Mouse (Mus musculus) embryonic stem cell, embryonic (primary cell): ENCODE data around the gene Mras.

Experiments
- CTCF ChIA-PET, 4 experiments: fragments of 300-600 bp in 2 of 4; fragments of 350-600 bp in 2 of 4; sonication (Branson Sonifier 250); formaldehyde crosslinking; loops; one replicate each; lab custom pipeline; 2022; ENCODE audit warnings: inconsistent platforms in 2 of 4; lab: Charles Lee
- POLR2A ChIA-PET, 4 experiments: fragments of 300-600 bp in 2 of 4; fragments of 350-600 bp in 2 of 4; sonication (Branson Sonifier 250); formaldehyde crosslinking; loops; one replicate each; lab custom pipeline; 2022; ENCODE audit warnings: antibody characterized with exemption in 4 of 4, inconsistent platforms in 1 of 4; lab: Charles Lee

Mras gene

DNA sequence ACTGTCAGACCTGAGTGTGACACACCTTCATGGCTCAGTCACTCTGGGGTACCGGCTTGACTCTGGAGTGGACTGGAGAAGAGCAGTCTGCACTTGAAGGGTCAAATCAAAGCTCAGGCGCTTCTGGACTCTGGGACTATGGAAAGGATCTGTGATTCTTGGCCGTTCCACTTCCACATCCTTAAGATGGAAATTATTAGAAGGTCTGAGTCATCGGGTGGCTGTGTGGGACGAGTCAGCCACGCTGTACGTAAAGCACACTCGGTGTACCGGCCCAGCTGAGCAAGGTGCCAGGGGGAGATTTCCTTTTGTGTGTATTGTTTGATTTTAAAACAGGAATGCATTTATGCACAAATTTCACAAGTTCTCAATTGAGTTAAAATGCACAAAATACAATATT lies 75.2 kb downstream of the Mras start:
- ChIA-PET POLR2A (interaction anchor here in 1 of 4 experiments (0.5 to 0.6 kb wide), 2 partner anchors 213 to 489 kb away, joined by 3 read pairs; no protein-coding TSS in a partner anchor), CTCF (interaction anchor here in 1 of 4 experiments (1.9 kb wide), 1 partner anchor 14 kb away, joined by 6 read pairs; no protein-coding TSS in a partner anchor)

DNA sequence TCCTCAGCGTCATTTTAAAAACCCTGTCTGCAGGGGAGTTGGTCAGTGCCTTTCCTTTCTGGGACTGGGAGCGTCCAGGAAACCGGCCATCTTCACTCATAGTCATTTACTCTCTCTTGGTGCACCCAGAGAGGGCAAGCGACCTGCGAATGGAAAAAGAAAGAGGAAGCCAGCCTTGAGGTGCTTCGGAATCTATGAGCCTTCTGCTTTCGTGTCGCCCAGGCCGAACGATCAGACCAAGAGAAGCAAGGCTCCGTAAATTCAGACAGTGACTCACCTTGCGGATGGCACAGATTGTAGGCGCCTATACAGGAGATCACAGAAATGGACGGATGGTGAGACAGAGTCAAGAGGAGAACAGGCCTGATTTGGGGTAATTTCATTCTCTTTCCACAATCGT lies 78.2 kb downstream of the Mras start:
- ChIA-PET POLR2A (interaction anchor here in 2 of 4 experiments (0.6 to 2.4 kb wide), 15 partner anchors 11 to 379 kb away, joined by 3 to 11 read pairs (median 4); partner anchors contain the start of genes Cep70 (in 2 of the 2), Armc8 (in 1 of the 2) and Nme9 (in 1 of the 2)), CTCF (interaction anchor here in 2 of 4 experiments (1.2 to 2.0 kb wide), 3 partner anchors 18 to 373 kb away, joined by 3 to 8 read pairs (median 5); partner anchors contain the start of gene Faim (in 1 of the 2))

DNA sequence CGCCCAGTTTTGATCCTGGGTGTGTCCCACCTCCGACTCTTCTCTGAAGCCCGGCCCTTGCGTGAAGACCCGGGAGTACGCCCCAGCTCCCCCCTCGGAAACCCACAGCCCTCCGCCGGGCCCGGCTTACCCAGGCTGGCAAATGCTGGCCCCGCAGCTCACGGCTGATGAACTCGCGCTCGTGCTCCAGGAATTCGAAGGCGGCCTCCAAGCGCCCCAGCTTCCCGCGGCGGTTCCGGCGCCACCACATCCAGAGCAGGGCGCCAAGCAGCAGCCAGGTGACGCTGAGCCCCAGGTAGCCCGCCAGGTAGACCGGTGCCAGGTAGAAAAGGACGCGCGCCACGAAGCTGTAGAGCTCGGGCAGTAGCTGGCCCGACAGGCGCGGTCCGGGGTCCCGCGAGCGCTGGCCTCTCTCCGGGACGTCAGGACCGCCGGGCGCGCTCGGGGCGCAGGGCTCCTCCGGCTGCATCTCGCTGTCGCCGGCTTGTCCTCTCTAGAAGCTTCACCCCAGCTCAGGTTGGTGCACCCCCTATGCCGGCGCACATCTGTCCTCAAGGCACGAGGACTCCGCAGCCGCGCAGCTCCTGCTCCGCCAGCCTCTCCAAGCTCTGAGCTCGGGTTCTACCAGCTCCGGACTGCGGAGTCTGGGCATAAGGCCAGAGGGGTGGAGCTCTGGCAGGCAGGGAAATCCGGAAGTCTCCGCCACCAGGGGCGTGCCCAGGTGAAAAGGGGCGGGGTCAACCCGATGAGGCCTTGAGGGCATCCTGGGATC lies 79.1 kb downstream of the Mras start, which contains the start of gene Esyt3:
Gene Esyt3 (minus strand): TSS at position 637 of the 772 bp plus-strand sequence.
- POLR2A ChIA-PET = interaction anchor here (0.6 to 3.3 kb wide), 37 partner anchors 9 to 379 kb away, joined by 3 to 11 read pairs (median 3); partner anchors contain the start of genes Cep70 (in 2 of the 4), Armc8 (in 1 of the 4), Faim (in 1 of the 4) and Nme9 (in 1 of the 4)
- CTCF ChIA-PET = interaction anchor here in 3 of 4 experiments (0.6 to 2.0 kb wide), 13 partner anchors 10 to 434 kb away, joined by 3 to 8 read pairs (median 3); partner anchors contain the start of genes Cep70 (in 1 of the 3), Faim (in 1 of the 3) and Nme9 (in 1 of the 3)

DNA sequence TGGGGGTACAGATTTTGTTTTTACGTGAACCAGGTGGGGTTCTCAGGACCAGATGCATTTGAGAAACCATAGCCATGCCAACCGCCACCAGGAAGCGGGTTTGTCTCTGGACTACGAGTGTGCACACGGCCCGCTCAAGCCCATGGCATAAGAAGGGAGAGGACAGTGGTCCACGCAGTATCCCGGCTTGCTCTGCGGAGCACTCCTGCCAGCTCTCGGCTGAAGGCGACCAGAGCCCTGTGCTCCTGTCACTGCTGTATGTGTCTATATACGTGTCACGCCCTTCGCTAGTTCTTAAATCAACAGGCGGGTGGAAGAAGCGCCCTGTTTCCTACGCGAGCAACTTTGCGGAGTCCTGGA lies 79.6 kb downstream of the Mras start:
- ChIA-PET CTCF (interaction anchor here in 2 of 4 experiments (0.6 to 2.0 kb wide), 7 partner anchors 10 to 433 kb away, joined by 3 to 8 read pairs (median 3); partner anchors contain the start of gene Nme9 (in 1 of the 2)), POLR2A (interaction anchor here (0.6 to 3.3 kb wide), 27 partner anchors 9 to 378 kb away, joined by 3 to 11 read pairs (median 3); partner anchors contain the start of genes Cep70 (in 2 of the 4), Faim (in 1 of the 4) and Nme9 (in 1 of the 4))

DNA sequence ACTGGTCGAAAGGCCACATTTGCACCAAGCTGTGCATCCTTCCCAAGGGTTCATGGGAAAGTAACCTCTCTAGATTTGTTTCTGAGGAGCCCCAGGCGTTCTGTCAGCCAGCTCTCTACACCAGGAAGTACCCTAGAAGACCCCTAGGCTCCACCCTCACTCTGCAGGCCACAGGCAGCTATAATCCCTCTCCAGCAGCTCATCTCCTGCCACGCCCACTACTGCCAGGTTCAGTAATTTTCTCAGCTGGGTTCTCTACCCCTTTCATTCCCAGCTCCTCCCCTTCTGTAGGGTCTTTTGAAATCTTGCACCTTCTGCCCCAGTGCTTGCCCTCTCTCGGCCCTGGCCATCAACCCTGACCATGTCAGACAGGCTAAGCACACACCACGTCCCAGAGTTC lies 81.2 kb downstream of the Mras start:
- POLR2A ChIA-PET = interaction anchor here in 3 of 4 experiments (0.5 to 3.3 kb wide), 4 partner anchors 11 to 215 kb away, joined by 3 to 11 read pairs (median 4); partner anchors contain the start of gene Pik3cb (in 1 of the 3)

GRCm38 (mm10) chr9:99354796-99355195 lies 82.4 kb downstream of the Mras start:
- ChIA-PET CTCF (no interaction called here), POLR2A (interaction anchor here in 1 of 4 experiments (1.3 kb wide), 1 partner anchor 9 kb away, joined by 3 read pairs; no protein-coding TSS in a partner anchor)

More for the DNA sequence above, 81.2 kb downstream of the Mras start:
- CTCF ChIA-PET = interaction anchor here in 3 of 4 experiments (0.5 to 1.2 kb wide), 5 partner anchors 11 to 95 kb away, joined by 3 to 4 read pairs (median 3); partner anchors contain the start of gene Nme9 (in 1 of the 3)

- CTCF ChIA-PET = interaction anchor here in 1 of 4 experiments (1.4 kb wide), 1 partner anchor 97 kb away, joined by 3 read pairs; no protein-coding TSS in a partner anchor
Observed at GRCm38 (mm10) chr9:99353390-99353789, 83.8 kb downstream of the Mras start.

GRCm38 (mm10) chr9:99352964-99353363 lies 84.2 kb downstream of the Mras start:
- CTCF ChIA-PET = interaction anchor here in 2 of 4 experiments (0.6 to 1.4 kb wide), 3 partner anchors 97 to 392 kb away, joined by 3 to 5 read pairs (median 3); no protein-coding TSS in a partner anchor
- POLR2A ChIA-PET = interaction anchor here in 2 of 4 experiments (0.6 to 1.2 kb wide), 3 partner anchors 10 to 16 kb away, joined by 3 to 4 read pairs (median 3); no protein-coding TSS in a partner anchor

More at GRCm38 (mm10) chr9:99353390-99353789, 83.8 kb downstream of the Mras start:
- POLR2A ChIA-PET = interaction anchor here in 2 of 4 experiments (0.6 to 1.1 kb wide), 2 partner anchors 10 to 17 kb away, joined by 3 to 4 read pairs; no protein-coding TSS in a partner anchor

GRCm38 (mm10) chr9:99345351-99345792 lies 91.8 kb downstream of the Mras start:
- ChIA-PET POLR2A (interaction anchor here in 3 of 4 experiments (0.6 to 2.0 kb wide), 8 partner anchors 10 to 197 kb away, joined by 3 to 6 read pairs (median 4); partner anchors contain the start of genes Esyt3 (in 2 of the 3) and Cep70 (in 1 of the 3)), CTCF (interaction anchor here in 2 of 4 experiments (0.5 to 1.5 kb wide), 3 partner anchors 11 to 280 kb away, joined by 3 to 4 read pairs (median 3); no protein-coding TSS in a partner anchor)

DNA sequence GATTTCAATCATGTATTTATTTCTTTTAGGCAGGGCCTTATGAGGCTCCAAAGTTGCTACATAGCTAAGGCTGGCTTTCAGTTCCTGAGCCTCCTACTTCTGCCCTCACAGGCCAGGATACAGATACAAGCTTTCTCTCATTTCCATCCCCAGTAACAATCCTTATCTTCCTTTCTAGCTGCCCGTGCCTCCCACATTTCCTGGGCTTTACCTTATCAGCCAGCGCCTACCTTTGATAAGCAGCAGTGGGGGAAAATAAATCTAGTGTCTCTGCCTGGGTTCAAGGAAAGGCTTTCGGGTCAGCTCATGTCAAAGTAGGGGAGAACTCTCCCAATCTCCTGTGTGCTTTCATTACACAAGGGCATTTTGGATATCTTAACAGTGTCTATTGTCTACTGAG lies 95.6 kb downstream of the Mras start:
- POLR2A ChIA-PET = interaction anchor here in 2 of 4 experiments (0.5 to 1.0 kb wide), 3 partner anchors 17 to 284 kb away, joined by 3 read pairs; partner anchors contain the start of gene Esyt3 (in 1 of the 2)
- CTCF ChIA-PET = interaction anchor here in 2 of 4 experiments (1.0 to 1.2 kb wide), 2 partner anchors 10 to 109 kb away, joined by 3 to 4 read pairs; no protein-coding TSS in a partner anchor

DNA sequence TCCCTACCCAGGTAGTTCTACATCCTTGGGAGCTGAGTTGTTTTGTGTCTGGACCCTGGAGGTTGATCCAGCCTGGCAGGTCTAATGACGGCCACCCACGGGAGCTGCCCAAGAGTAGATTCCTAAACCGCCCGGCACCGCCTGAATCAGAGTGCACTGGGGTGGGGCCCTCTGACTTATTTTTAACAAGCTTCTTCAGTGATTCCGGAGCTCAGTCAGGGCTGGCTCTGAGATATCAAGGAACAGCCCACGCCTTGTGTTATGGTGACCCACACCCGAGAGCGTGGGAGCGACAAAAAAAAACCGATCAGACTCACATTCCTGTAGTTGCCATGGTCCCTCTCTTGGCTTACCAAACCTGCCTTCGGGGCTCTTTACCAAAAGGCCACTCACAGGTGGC lies 97.1 kb downstream of the Mras start:
- ChIA-PET CTCF (interaction anchor here (0.5 to 2.2 kb wide), 14 partner anchors 11 to 351 kb away, joined by 3 to 20 read pairs (median 5); partner anchors contain the start of genes Nme9 (in 2 of the 4) and Esyt3 (in 1 of the 4)), POLR2A (interaction anchor here in 3 of 4 experiments (0.5 to 1.7 kb wide), 8 partner anchors 13 to 214 kb away, joined by 3 to 11 read pairs (median 4); partner anchors contain the start of gene Esyt3 (in 1 of the 3))

- ChIA-PET CTCF (interaction anchor here in 3 of 4 experiments (0.8 to 2.2 kb wide), 13 partner anchors 10 to 323 kb away, joined by 3 to 14 read pairs (median 4); partner anchors contain the start of genes Nme9 (in 2 of the 3) and Cep70 (in 1 of the 3)), POLR2A (interaction anchor here in 2 of 4 experiments (0.9 to 1.7 kb wide), 4 partner anchors 12 to 135 kb away, joined by 3 to 11 read pairs (median 4); partner anchors contain the start of gene Esyt3 (in 1 of the 2))
Observed at GRCm38 (mm10) chr9:99339182-99339581, 98.0 kb downstream of the Mras start.

- ChIA-PET CTCF (interaction anchor here (0.5 to 2.7 kb wide), 17 partner anchors 9 to 1518 kb away, joined by 3 to 14 read pairs (median 4); partner anchors contain the start of genes Nme9 (in 2 of the 4) and Cep70 (in 1 of the 4)), POLR2A (interaction anchor here in 1 of 4 experiments (1.5 kb wide), 1 partner anchor 95 kb away, joined by 3 read pairs; the partner anchor contains the start of gene Cep70)
Observed at GRCm38 (mm10) chr9:99338293-99338692, 98.9 kb downstream of the Mras start.

DNA sequence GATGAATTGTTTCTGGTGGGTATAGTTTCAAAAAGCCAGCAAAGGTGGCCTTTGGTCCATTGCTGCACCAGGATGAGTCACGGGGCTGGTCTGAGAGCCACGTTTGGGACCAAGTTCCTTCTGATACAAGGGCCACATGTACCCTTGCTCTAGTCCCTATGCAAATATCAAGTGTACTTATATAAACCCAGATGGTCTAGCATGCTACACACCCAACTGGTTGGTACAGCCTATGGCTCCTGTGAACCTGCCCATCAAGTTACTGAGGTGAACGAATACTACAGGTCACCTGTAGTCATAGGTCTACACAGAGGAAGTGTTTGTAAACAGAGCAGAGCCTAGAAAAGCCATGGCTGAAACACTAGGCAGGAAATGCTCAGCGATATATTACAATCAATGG lies 100.6 kb downstream of the Mras start:
- POLR2A ChIA-PET = interaction anchor here in 2 of 4 experiments (0.5 to 2.1 kb wide), 4 partner anchors 9 to 114 kb away, joined by 3 to 5 read pairs (median 3); no protein-coding TSS in a partner anchor
- CTCF ChIA-PET = interaction anchor here in 2 of 4 experiments (1.3 to 2.7 kb wide), 4 partner anchors 40 to 356 kb away, joined by 3 to 13 read pairs (median 8); partner anchors contain the start of gene Nme9 (in 2 of the 2)
